Mouse (Mus musculus): ENCODE data around the gene Gm49358.

The Gm49358 gene

GRCm38 (mm10) chr10:86763672-86764071 is at the start of gene Gm49358:
TSS of gene Gm49358 (plus strand) at chr10:86763972.
- no peak for DNase-seq

- peak; percentile 42 for DNase-seq
These were observed 36.2 kb upstream of the Gm49358 start for GRCm38 (mm10) chr10:86727548-86727980.

- no peak for DNase-seq
These were observed 35.6 kb upstream of the Gm49358 start for GRCm38 (mm10) chr10:86728176-86728575.

DNA sequence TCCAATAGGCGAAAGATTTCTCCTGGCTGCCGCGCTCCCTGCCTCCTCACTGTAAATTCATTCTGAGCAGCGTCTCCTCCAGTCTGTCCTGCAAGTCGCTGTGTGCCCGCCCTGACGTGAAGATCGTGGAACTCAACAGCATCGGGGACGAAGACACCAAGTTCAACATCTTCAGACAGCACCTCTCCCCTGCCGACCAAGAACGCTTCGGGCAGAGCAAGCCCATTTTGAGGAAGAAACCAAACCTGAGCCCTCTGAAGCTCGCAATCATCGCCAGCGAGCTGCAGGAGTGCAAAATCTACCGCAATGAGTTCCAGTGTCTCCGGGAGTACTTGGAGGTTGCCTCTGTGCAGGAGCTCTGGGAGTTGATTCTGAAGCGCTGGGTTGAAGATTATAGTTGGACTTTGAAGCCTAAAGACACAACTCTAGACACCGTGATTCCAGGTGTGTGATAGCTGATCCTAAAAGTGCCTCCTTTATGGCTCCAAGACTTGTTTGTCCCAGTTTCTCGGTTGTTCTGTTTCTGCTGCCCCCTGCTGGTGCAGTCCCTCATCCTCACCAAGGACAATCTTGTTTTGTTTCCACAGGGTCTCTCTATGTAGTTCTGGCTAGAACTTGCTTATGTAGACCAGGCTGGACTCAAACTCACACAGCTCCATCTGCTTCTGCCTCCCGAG is 32.8 kb upstream of the Gm49358 start:
- DNase-seq, result peak; percentile 92

GRCm38 (mm10) chr10:86731500-86731863 is 32.3 kb upstream of the Gm49358 start:
- DNase-seq, result no peak

- no peak for DNase-seq
These were observed 28.7 kb upstream of the Gm49358 start for GRCm38 (mm10) chr10:86735036-86735435.

- DNase-seq, result no peak
These were observed 20.9 kb upstream of the Gm49358 start for GRCm38 (mm10) chr10:86742918-86743317.

GRCm38 (mm10) chr10:86744306-86744705 is 19.5 kb upstream of the Gm49358 start:
- DNase-seq, result no peak

GRCm38 (mm10) chr10:86755816-86756502 is 7.8 kb upstream of the Gm49358 start:
- no peak for DNase-seq

DNA sequence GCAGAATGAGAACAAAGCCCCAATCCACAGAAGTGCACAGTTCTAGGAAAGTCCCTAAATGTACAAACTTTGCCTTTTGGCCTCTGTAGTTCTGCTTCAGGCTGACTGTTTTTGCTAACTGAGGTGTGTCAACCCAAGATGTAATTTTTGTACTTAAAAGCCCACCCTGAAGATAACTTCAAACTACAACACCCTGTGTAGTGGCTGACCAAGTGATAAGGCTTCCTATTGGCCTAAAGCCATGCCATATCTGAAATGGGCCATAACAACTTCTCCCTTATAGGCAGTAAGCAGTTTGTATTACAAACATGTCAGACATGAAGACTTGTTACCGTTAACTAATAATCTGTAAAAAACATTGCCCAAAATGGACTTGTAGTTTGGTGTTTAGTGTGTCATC is 6.0 kb upstream of the Gm49358 start:
- DNase-seq, result no peak

DNA sequence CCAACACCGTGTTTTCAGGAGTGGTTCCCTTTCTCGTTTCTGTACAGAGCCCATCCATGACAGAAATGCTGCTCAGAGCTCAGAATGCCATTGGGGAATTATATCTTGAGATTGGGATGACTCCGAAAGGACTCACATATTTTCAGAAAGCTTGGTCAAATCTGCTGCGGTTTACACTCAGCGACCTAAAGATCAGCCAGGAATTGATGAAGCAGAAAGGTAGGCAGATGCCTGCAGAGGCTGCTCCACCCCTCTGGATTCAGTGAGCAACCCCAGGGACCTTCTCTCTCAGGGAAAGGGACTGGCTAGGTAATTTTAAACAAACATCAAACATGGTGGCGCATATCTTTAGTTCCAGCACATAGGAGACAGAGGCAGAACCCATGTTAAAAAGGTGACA is 5.6 kb upstream of the Gm49358 start:
- no peak for DNase-seq

DNA sequence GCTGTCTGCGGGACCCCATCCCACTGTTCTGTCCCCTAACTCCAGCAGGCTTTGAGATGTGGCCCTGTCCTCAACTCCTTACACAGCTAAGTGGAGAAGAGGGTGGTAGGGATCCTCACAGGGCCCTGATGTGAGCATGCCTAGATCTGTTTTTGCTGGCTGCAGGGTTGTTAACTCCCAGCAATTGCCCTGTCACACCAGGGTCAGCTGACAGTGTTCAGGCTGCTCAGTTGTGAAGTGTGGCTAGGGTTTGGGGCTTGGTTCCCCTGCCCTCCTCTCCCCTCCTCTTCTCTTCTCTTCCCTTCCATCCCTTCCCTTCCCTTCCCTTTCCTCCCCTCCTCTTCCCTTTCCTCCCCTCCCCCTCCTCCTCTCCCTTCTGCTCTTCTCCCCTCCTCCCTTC is 2.5 kb upstream of the Gm49358 start:
- no peak for DNase-seq

- DNase-seq, result no peak
These were observed 1.9 kb upstream of the Gm49358 start for GRCm38 (mm10) chr10:86761722-86762383.

DNA sequence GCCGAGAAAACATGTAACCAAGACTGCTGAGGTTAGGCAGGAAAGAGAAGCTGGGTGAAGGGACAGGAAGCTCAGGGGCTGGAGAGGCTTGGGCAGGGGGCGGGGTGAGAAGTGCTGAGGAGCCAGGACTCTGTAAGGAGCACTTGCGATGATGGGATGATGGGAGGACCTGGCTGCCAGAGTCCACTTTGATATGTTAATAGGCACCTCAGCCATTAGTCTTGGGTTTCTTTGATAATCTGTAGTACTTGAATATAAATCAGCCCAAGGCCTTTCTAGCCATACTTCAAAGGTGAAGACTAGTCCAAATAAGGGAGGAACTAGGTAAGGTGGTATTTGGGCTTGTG is 1.4 kb upstream of the Gm49358 start:
- DNase-seq, result no peak

DNA sequence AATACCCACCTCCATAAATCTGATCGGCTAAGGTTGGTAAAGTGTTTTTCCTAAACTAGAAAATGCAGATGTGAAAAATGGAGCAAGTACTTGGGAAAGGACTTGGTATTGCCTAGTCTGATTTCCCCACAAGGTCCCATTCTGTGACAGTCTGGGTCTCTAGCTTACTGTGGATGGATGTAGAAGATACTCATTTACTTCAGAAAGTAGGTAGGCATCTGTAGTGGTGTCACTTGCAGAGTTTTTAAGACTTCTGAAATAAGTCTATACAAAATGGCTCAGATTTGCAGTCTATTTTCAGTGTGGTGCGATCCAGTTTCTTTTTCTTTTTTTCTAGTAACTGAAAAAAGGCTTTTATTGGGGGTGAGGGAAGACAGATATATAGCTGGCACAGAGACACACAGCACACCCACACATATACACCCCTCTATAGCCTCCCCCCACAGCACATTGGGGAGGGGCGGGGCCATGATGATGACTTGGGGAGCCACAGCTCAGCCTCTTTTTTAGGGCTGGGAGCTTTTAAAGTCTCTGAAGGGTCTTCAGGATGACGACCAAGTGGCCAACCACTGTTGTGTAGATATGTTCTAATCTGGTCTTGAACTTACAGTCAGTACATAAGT is 1.7 kb downstream of the Gm49358 start:
- DNase-seq, result no peak

- no peak for DNase-seq
These were observed 5.4 kb downstream of the Gm49358 start for GRCm38 (mm10) chr10:86769216-86769615.

DNA sequence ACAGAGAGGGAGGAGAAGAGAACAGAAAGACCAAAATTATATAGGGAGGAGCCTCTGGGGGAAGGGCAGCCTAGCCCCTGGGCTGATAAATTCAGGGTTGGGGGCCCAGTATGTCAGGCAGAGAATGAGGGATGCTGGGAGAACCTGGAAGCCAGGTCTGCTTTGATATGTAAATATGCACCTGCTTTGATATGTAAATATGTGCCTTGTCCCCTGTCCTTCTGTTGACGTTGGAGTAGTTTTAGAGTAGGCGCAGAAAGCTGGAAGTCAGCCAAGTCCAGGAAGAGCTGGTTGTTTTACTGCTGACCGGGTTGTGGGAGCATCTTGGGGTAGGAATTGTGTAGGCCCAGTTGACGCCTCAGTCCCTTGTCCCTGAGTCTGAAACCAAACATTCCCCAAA is 6.0 kb downstream of the Gm49358 start:
- peak; percentile 33 for DNase-seq

DNA sequence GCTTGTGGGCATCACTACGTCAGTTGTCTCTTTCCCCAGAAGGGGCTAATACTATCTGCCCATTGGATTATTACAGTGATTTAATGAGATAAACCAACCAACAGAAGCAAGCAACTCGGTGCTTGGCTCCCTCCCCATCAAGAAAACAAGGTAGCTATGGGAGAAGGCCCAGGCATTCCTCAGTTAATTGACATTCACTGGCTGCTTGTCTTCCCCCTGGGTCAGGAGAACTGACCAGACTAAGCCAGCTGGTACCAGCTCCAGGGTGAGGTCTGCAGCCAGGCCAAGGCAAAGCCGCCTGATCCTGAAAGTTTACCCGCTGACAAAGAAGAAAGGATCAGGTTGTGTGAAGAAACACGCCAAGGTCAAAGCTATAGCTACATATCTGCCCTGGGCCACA is 7.9 kb downstream of the Gm49358 start:
- DNase-seq, result peak; percentile 56

GRCm38 (mm10) chr10:86772231-86772631 is 8.5 kb downstream of the Gm49358 start:
- DNase-seq, result peak; percentile 38

DNA sequence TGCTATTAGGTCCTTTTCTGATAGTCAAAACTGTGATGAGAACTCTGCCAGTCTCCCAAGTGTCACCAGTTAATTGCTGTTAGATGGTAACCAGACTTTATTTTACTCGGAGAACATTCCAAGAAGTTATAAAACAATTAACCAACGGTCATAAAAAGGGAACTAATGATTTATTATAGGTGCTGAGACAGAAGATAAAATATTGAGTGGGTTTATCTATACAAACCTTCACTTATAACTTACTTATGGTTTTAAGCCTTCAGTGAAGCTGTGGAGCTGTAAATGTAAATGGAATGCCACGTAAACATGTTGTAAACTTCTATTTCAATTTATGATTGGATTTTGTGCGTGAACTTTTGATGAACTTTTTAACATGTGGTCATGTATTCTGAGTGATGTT is 9.6 kb downstream of the Gm49358 start:
- DNase-seq, result no peak

DNA sequence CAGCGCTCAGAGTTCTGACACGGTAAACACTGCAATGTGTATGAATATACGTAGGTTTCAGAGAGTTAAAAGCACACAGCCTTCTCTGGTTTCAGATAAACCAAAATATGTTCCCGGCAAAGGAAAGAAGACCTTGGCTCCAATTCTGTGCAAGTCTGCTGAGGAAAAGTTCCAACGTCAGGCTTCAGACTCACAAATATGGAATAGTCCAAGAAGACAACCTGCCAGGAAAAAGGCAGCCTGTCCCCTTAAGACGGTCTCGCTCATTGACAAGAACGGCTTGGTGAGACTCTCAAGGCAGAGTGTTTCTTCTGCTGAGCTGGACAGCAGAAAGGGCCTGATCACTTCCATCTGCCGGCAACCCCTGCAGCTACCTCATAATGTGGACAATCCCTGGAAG is 12.5 kb downstream of the Gm49358 start:
- DNase-seq, result peak; percentile 42

GRCm38 (mm10) chr10:86777614-86778319 is 14.0 kb downstream of the Gm49358 start:
- DNase-seq, result peak; percentile 37

All from kidney, postnatal 10 days (tissue).